Mouse (Mus musculus): ENCODE measurements around the gene Hist1h4h. TPM values are rescaled to one million over a fixed set of nuclear protein-coding genes. Genes with fewer than 3 reads are reported as not detected.

Hist1h4h gene
- polyA plus RNA-seq, 1 experiment from 2014 or later: 1.5 TPM

DNA sequence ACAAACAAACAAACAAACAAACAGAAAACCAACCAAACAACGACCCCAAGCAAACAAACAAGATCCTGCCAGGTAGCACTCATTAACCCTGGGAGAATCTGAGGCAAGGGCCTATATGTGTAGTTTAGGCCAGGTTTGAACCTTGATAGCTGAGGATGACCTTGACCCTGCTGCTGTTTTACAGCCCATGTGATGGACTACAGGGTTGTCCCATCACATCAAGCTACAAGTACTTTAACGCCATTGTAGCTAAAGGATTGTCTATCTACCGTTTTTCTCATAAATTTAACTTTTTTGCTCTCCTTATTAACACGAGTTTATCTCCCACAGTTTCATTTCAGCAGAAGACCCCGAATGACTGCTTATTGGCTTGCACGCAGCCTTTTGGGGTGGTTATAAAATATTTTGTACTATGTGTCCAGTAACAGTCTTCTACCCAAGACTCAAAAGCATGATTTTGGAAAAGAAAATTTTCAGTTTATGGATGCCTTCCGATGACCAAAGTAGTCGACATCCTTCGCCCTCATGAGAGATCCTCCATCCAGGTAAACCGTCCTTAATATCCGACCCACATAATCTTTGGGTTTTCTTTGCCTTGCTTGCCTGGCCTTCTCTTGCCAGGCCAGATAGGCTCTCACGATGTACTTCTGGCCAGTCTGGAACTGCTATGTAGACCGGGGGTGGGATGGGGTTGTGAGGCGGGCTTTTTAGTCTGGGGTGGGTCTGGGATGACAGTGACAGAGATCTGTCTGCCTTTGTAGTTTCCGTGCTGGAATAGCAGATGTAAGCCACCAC, 14.8 kb upstream of the Hist1h4h start:
- Histone ChIP-seq H3K27me3 (replicated peaks) (no peaks in the 10 kb centered on the region), H3K36me3 (no peaks in the 10 kb centered on the region), H3K27ac (replicated peaks) (peak overlapping the region; percentile 13; the same call in 1 of the 2 replicates), H3K9me3 (replicated peaks) (no peaks in the 10 kb centered on the region), H3K4me2 (peak overlapping the region; percentile 85), H3K9ac (replicated peaks) (peak overlapping the region; percentile 40), H3K4me3 (replicated peaks) (peak overlapping the region; percentile 49), H3K4me1 (peaks cover 10% of the 10 kb centered on the region)
- WGBS: 52% methylated on average over 15 of the region's 15 CpGs
- ATAC-seq (ENCODE audit: low FRiP score): no peak

DNA sequence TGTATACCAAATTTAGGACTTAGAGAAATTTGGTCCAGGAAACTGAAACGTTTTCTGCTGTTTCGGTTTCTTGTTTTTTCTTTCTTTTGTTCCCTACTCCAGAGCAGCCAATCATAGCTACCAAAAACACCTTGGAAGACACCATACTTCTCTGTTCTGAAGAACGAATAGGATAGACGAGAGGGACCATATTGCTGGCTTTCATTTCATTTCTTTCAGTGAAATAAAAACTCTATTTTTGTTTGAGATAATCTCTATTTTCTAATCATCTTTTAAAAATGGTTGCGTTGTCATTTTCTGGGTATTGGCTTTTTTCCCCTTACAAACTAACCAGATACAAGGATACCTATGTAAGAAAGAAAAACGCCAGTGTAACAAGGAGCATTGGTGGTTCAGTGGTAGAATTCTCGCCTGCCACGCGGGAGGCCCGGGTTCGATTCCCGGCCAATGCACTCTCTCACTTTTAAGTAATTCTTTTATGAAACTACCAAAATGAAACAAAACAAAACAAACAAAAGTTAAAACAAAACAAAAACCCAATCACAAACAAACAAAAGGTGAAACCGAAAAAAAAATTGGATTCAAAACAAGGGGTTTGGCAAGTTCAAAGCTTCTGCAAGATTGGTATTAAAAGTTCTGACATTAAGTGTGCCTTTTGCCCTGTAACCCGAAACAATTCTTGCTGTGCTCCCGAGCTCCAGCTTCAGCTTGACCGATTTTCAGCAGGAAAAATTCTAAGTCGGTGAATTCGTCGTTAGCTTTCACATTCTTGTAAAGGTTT, 13.8 kb upstream of the Hist1h4h start:
- whole genome bisulfite sequencing: 0% methylated on average over 19 of the region's 19 CpGs
- peak overlapping the region; percentile 85 for H3K4me2 ChIP-seq
- ATAC-seq (ENCODE audit: low FRiP score): peak; percentile 83
- H3K4me3 ChIP-seq (replicated peaks): peak overlapping the region; percentile 49
- peak overlapping the region; percentile 74 for H3K27ac ChIP-seq (replicated peaks)
- H3K4me1 ChIP-seq: peaks cover 13% of the 10 kb centered on the region
- no peaks in the 10 kb centered on the region for H3K9me3 ChIP-seq (replicated peaks)
- H3K36me3 ChIP-seq: no peaks in the 10 kb centered on the region
- H3K27me3 ChIP-seq (replicated peaks): no peaks in the 10 kb centered on the region
- peak overlapping the region; percentile 38 for H3K9ac ChIP-seq (replicated peaks)

DNA sequence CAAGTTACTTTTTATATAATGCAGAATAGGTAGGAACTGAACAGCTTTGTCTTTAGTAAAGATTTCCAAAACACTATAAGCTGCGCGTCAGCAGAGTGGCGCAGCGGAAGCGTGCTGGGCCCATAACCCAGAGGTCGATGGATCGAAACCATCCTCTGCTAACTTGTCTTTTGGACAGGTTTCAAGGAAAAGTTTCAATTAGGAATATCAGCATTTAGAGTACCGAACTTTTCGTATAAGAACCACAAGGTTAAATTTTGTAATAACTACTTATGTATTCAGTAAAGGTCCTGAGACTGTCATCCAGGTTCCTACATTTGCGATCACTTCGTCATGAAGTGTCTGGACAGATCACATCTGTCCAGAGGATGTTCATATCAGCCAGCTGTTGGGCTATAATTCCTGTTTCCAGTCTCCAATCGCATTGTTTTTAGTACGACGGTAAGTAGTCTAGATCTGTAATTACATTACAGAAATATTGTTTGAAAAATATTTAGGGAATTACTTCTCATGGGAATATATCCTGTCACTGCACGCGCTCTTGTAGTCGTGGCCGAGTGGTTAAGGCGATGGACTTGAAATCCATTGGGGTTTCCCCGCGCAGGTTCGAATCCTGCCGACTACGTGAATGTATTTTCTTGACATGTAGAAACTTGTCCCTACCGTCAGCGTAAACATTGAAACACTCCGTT, 13.1 kb upstream of the Hist1h4h start:
- Histone ChIP-seq H3K4me1 (peaks cover 13% of the 10 kb centered on the region), H3K27me3 (replicated peaks) (no peaks in the 10 kb centered on the region), H3K4me3 (replicated peaks) (peak overlapping the region; percentile 49), H3K9me3 (replicated peaks) (no peaks in the 10 kb centered on the region), H3K4me2 (peak overlapping the region; percentile 85), H3K9ac (replicated peaks) (peak overlapping the region; percentile 38), H3K27ac (replicated peaks) (peak overlapping the region; percentile 74), H3K36me3 (no peaks in the 10 kb centered on the region)
- ATAC-seq (ENCODE audit: low FRiP score): peak; percentile 92
- under 1% methylated on average over 27 of the region's 27 CpGs for WGBS

DNA sequence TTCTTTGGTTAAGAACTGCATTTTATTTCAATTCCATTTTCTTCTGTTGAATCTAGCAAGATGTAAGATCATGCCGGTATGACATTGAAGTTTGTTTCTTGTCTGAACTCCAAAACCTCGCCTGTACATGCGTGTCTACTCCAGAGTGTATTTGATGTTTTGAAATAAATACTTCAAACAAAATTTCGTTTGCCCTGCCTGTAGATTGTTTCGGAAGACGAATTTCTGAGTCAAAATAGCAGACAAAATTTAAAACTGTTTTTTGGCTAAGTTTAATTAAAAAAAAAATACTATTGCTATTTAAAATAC, 12.6 kb upstream of the Hist1h4h start:
- H3K27me3 ChIP-seq (replicated peaks): no peaks in the 10 kb centered on the region
- H3K4me1 ChIP-seq: peaks cover 13% of the 10 kb centered on the region
- WGBS: under 1% methylated on average over 6 of the region's 6 CpGs
- ATAC-seq (ENCODE audit: low FRiP score): no peak
- H3K9ac ChIP-seq (replicated peaks): peak overlapping the region; percentile 29
- no peaks in the 10 kb centered on the region for H3K36me3 ChIP-seq
- H3K4me3 ChIP-seq (replicated peaks): peak overlapping the region; percentile 49
- no peaks in the 10 kb centered on the region for H3K9me3 ChIP-seq (replicated peaks)
- H3K4me2 ChIP-seq: peak overlapping the region; percentile 85
- no peak overlapping the region; the same call in 1 of the 2 replicates for H3K27ac ChIP-seq (replicated peaks)

DNA sequence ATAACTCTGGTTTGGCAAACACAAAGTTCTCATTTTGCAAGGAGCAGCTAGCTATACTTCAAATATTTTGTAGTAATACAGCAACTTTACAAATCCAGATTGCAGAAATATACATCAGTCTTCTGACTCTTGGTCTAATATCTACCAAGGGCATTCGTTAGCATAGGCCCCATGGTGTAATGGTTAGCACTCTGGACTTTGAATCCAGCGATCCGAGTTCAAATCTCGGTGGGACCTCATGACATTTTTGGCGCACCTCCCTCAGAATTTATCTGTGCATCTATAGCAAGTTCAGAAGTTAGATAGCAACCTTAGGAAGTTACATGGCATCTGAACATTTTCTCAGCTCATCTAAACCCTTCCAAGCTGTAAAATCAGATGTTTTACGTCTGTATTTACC, 12.0 kb upstream of the Hist1h4h start:
- no peaks in the 10 kb centered on the region for H3K36me3 ChIP-seq
- H3K4me3 ChIP-seq (replicated peaks): peak overlapping the region; percentile 36
- H3K9me3 ChIP-seq (replicated peaks): no peaks in the 10 kb centered on the region
- H3K4me1 ChIP-seq: peaks cover 13% of the 10 kb centered on the region
- peak; percentile 32; the same call in 1 of the 2 replicates for ATAC-seq (ENCODE audit: low FRiP score)
- no peaks in the 10 kb centered on the region for H3K27me3 ChIP-seq (replicated peaks)
- WGBS: under 1% methylated on average over 6 of the region's 6 CpGs
- peak overlapping the region; percentile 85 for H3K4me2 ChIP-seq
- peak overlapping the region; percentile 34 for H3K27ac ChIP-seq (replicated peaks)
- no peak overlapping the region for H3K9ac ChIP-seq (replicated peaks)

DNA sequence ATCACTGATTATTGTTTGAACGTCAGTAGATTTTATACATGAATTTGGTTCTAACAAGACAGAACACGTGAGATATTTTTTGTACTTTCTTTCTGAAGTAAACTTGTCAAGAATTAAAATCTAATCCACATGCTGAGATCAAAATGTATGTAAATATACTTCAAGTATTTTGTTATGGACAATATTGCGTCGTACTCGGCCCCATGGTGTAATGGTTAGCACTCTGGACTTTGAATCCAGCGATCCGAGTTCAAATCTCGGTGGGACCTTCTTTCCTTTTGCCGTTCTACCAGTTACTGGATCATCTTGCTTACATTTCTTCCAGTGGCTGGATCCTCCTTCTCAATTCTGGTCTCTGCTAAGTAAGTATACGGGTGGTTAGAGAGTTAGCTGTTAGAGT, 11.4 kb upstream of the Hist1h4h start:
- peak; percentile 51 for ATAC-seq (ENCODE audit: low FRiP score)
- Histone ChIP-seq H3K4me2 (peak overlapping the region; percentile 85), H3K4me3 (replicated peaks) (peak overlapping the region; percentile 36), H3K9me3 (replicated peaks) (no peaks in the 10 kb centered on the region), H3K4me1 (peaks cover 13% of the 10 kb centered on the region), H3K27me3 (replicated peaks) (no peaks in the 10 kb centered on the region), H3K9ac (replicated peaks) (no peak overlapping the region), H3K36me3 (no peaks in the 10 kb centered on the region), H3K27ac (replicated peaks) (peak overlapping the region; percentile 34; the same call in 1 of the 2 replicates)
- WGBS: under 1% methylated on average over 10 of the region's 10 CpGs

DNA sequence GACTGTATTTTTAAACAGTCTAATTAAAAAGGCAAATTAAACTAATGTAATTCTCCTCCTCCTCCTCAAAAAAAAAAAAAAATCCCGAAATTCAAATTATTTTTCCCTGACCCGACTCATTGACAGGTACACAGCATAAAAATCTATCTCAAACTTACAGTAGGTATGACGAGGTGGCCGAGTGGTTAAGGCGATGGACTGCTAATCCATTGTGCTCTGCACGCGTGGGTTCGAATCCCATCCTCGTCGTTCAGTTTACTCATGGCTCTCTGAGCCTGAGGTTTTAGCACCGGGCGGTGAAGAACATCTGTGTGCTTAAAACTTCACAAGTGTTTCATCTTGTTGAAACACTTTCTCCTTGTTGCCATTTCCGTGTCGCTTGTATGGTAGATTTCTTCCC, 9.1 kb upstream of the Hist1h4h start:
- Histone ChIP-seq H3K27ac (replicated peaks) (no peak overlapping the region), H3K9me3 (replicated peaks) (no peaks in the 10 kb centered on the region), H3K27me3 (replicated peaks) (no peaks in the 10 kb centered on the region), H3K4me3 (replicated peaks) (peak overlapping the region; percentile 12), H3K9ac (replicated peaks) (0 out of 2 replicates have a peak overlapping the region, but pooled peaks have one; percentile 11), H3K4me1 (peaks cover 12% of the 10 kb centered on the region), H3K36me3 (no peaks in the 10 kb centered on the region), H3K4me2 (peak overlapping the region; percentile 38)
- no peak for ATAC-seq (ENCODE audit: low FRiP score)
- WGBS: 1% methylated on average over 14 of the region's 14 CpGs

DNA sequence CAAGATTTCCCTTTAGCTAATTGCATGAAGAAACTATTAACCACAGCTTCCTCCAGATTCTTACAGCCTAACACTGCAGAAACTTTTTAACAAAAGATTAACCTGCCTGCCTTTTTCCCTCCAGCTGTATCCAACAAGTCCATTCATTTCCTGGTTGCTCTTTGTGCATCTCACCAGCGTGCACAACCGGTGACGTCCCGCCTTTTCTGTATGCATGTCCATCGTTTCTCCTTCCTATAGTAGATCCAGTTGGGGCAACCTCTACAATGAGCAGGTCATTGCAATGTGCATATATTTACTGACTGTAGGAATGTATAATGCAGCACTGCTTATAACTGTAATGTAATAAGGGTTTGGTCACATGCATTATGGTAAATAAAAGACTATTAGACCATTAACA, 6.9 kb upstream of the Hist1h4h start:
- Histone ChIP-seq H3K4me3 (replicated peaks) (no peak overlapping the region), H3K4me1 (peaks cover 14% of the 10 kb centered on the region), H3K27me3 (replicated peaks) (no peaks in the 10 kb centered on the region), H3K9me3 (replicated peaks) (no peaks in the 10 kb centered on the region), H3K4me2 (no peak overlapping the region), H3K27ac (replicated peaks) (no peak overlapping the region), H3K9ac (replicated peaks) (no peak overlapping the region), H3K36me3 (no peaks in the 10 kb centered on the region)
- WGBS: 49% methylated on average over 5 of the region's 5 CpGs
- ATAC-seq (ENCODE audit: low FRiP score): no peak

DNA sequence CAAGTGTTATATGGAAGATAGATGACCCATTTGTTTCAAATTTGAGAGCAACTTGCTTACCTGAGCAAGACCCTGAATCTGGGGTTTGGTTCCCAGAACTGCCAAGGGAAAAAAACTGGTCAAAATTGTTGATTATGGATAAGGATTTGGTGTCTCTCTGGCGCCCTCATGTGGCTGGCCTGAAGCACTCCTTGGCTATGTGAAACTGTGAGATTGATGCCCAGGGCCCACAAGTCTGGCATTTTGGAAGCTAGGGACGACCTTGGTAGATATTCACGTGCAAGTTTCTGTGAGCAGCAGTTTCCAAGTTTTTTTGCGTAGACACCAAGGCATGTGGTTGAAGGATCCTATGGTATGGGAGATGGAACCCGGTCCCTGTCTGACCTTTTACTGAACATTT, 6.2 kb upstream of the Hist1h4h start:
- Histone ChIP-seq H3K36me3 (no peaks in the 10 kb centered on the region), H3K9me3 (replicated peaks) (no peaks in the 10 kb centered on the region), H3K4me3 (replicated peaks) (no peak overlapping the region), H3K4me1 (peaks cover 12% of the 10 kb centered on the region; the same call in 1 of the 2 replicates), H3K27me3 (replicated peaks) (no peaks in the 10 kb centered on the region), H3K4me2 (peak overlapping the region; percentile 34), H3K27ac (replicated peaks) (no peak overlapping the region), H3K9ac (replicated peaks) (no peak overlapping the region)
- 0 out of 2 replicates have a peak, but pooled peaks have one; percentile 13 for ATAC-seq (ENCODE audit: low FRiP score)
- 12% methylated on average over 5 of the region's 5 CpGs for WGBS

DNA sequence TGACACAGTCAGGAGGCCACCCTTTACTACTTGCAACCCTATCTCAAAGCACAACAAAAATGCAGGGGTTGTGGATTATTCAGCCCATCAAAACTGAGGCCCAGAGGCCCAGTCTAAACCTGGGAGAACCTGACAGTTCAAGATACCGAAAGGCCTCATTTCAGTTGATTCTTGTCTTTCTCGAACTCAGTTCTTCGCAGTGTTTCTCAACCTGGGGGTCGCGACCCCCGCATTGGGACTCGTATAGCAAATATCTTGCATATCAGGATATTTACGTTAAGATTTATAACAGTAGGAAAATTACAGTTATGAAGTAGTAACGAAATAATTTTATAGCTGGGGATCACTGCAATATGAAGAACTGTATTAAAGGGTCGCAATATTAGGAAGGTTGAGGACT, 4.9 kb upstream of the Hist1h4h start:
- no peak overlapping the region for H3K27ac ChIP-seq (replicated peaks)
- H3K4me1 ChIP-seq: peaks cover 17% of the 10 kb centered on the region
- ATAC-seq (ENCODE audit: low FRiP score): no peak
- H3K4me2 ChIP-seq: peak overlapping the region; percentile 58
- H3K9ac ChIP-seq (replicated peaks): no peak overlapping the region
- H3K36me3 ChIP-seq: no peaks in the 10 kb centered on the region
- no peaks in the 10 kb centered on the region for H3K27me3 ChIP-seq (replicated peaks)
- WGBS: 2% methylated on average over 10 of the region's 10 CpGs
- no peaks in the 10 kb centered on the region for H3K9me3 ChIP-seq (replicated peaks)
- H3K4me3 ChIP-seq (replicated peaks): peak overlapping the region; percentile 53

DNA sequence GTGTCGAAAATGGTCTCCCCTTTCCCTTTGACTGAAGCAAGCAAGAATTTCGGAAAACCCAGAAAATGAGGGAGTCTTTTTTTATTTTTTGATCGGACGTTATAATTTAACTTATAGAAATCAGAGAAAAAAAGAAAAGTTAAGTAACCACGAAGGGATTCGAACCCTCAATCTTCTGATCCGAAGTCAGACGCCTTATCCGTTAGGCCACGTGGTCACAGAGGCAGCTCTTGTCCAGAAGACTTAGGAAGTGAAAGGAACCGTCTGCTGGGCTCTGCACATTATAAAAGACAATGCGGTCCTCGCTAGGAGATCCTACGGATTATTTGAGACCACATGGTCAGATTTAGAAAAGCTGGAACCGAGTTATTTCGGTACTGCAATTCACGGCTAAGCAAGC, 4.5 kb upstream of the Hist1h4h start:
- H3K36me3 ChIP-seq: no peaks in the 10 kb centered on the region
- peak overlapping the region; percentile 53 for H3K4me3 ChIP-seq (replicated peaks)
- H3K27ac ChIP-seq (replicated peaks): peak overlapping the region; percentile 81
- H3K27me3 ChIP-seq (replicated peaks): no peaks in the 10 kb centered on the region
- no peaks in the 10 kb centered on the region for H3K9me3 ChIP-seq (replicated peaks)
- ATAC-seq (ENCODE audit: low FRiP score): peak; percentile 60; the same call in 1 of the 2 replicates
- H3K9ac ChIP-seq (replicated peaks): peak overlapping the region; percentile 48; the same call in 1 of the 2 replicates
- peak overlapping the region; percentile 58 for H3K4me2 ChIP-seq
- under 1% methylated on average over 17 of the region's 17 CpGs for WGBS
- H3K4me1 ChIP-seq: peaks cover 17% of the 10 kb centered on the region
